Mouse (Mus musculus) layer of hippocampus, postnatal 14 days (tissue): ENCODE data around the gene Ccdc141. TPM values are rescaled to one million over a fixed set of nuclear protein-coding genes. Genes with fewer than 3 reads are reported as not detected.

ENCODE experiments used
- DNase-seq, 2 experiments: peaks; one replicate each; pipeline ENCODE4 v3.0.0; 2021 to 2022; ENCODE audit warnings: low spot score in 2 of 2, mixed read lengths in 1 of 2
- total RNA-seq, 2 experiments: library from RNA; stranded (reverse); gene quantifications; 2 replicates each; pipeline ENCODE4 v1.2.3; 2021

Gene Ccdc141
- total RNA-seq, 2 experiments from 2014 or later: 41.1 to 43.3 TPM

DNA sequence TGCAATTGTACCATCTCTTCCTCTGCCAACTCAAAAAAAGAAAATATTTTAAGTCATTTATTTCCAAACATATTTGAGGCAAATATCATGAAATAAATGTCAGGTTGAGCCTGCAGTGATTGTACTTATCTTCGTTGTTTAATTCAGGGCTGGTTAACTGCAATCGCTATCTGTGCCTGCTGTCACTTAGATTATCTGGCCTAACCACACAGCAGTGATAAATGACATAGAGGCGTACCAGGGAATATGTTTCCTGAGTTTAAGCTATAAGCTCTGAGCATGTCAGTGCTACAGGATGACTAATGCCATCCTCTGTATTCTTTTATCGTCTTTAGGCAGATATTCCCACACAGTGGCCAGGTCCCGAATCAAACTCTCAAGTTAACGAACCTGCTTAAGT, 31.6 kb downstream of the Ccdc141 start:
- no peak for DNase-seq

DNA sequence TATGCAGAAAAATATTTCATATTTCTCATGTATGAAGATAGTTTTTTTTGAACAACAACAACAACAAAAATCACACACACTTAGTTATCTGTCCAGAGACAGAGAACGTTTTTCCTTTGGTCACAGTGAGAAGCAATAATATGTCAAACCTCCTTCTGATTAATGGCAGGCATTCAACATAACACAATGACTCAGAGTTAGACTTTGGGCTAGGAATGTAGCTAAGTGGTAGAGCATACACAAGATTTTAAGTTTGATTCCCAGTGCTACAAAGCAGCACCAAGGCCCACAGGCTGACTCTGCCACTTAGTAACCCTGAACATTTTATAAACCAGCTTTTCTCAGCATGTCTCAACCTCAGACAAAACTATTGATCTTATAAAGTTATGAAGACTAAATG, 35.5 kb downstream of the Ccdc141 start:
- DNase-seq: no peak

DNA sequence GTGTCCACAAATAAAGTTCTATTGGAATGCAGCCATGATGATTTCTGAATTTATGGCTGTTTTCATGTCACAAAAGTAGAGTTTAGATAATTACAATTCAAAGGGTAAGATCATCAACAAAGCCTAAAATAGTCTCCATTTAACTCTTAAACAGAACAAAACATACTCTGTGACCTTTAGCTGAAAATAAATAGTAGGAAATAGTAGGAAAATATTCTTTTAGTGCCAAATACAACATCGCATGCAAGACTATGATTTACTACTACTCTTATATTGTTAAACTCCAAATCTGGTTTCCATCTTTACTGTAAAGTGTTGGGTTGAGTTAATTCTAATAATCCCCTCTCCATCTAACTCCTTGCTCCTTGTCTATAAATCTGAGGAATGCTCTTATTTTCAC, 37.0 kb downstream of the Ccdc141 start:
- DNase-seq: no peak

DNA sequence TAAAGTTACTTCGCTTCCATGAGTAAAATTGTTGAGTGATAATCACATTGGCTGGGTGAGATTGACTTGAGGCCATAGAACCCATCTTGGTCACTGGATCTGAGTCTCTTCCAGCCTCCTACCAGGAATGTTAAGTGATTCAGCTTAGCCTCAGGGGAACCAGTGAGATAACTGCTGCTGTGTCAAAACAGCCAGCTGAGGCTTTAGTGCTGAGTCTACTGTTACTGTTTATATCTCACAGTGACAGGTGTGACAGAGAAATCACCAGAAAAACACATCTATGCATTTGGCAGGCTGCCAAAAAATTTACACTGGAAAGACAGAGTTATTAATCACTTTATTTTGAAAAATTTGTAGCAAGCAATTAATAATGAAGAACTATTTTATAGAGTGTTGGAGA, 43.5 kb downstream of the Ccdc141 start:
- DNase-seq: no peak

DNA sequence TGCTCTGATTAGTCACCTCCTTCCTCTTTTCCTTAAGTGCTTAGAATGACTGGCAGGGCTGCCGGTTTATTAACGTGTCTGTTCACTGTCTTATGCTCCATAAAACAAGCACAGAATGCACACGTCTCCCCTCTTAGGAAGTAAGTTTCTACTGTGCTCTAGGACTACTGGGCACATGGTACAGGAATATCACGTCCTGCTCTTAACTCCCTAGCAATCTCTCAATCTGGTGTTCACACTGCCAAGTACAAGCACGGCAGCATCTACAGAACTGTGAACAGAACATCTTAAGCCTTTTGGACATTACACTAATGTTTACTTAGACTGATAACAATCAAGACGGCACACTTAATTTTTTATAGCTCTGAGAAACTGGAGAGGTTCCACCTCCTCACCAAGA, 52.3 kb downstream of the Ccdc141 start:
- no peak for DNase-seq

DNA sequence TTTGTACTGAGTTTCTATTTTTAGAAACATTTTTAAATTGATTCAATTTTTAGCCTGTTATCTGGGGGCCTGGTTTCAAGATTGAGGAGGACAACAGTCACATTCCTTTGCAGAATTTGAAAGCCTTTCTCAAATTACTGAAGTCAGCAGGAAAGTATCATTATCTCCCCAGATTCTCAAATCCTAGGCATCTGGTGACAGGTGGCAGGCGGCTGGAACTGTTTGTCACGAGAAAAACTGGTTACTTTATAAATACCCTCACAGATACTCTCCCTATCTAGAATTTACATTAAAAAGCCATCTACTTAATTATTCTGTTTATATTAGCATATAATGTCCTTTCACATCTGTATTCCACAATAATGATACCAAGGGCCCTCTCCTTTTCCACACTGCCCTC, 56.1 kb downstream of the Ccdc141 start:
- DNase-seq: no peak

DNA sequence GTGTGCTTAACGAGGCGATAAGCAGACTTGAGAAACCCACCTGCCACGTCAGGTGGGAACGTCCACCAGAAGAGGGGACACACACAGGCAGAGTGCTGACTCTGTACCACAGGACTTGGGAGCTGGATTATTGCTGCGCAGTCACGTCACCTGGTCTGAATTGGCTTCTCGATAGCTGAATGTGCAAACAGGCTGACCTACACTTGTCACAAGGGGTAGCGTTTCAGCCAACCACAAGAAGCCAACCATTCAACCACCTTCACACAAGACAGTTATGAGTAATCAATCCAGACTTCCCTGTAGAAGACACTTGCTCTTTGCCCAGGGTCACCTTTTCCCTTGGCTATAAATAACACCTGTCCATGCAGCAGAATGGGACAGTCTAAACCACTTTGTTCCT, 56.6 kb downstream of the Ccdc141 start:
- DNase-seq: no peak

DNA sequence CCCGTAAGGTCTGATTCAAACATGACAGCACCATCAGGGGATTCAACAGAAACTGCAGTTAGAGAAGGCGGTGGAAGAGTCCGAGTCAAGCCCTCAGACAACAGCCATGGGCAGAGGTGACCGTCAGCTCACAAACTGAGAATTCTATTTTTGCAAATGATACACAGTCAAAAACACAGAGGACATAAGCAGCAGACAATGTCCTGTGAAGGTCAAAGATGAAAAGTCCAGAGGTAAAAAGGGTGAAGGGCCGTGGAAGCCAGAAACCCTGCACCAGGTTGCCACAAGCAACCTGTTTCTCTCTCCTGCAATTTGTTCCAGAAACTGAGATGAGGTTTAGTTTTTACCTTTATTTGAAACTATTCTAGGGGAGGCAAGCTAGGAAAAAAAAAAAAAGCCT, 57.4 kb downstream of the Ccdc141 start:
- DNase-seq: no peak

DNA sequence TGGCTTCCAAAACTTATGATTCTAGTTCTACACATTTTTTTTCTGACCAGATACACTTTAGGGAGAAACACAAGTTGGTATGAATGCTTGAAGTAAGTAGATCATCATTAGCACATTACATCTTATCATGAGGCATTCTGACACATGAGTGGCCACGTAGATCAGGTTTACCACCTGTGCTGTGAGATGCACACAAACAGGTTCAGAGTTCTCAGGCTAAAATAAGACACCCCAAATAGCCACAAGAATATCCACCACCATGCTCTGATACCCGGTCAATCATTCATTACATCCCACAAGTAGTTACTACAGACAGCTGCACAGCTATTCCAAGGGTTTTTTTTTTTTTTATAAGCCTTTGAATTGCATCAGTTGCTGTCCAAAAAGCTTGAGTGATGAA, 59.3 kb downstream of the Ccdc141 start:
- no peak for DNase-seq

DNA sequence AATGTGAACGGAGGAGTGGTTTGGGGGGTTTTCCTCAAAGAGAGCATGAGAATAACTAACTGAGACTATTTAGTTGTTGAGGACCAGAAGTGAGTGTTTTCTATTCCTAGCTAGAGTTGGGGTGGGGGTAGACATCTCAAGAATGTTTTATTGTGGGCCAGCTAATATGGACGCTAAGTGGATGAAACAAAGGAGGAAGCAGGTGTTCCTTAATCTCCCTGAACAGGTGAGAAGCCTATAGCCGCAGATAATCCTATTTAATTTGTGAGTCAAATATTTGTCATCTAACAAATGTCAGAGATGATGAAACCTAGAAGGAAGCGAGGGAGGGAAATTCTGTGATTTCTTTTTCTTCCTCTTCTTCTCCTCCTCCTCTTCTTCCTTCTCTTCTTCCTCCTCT, 60.1 kb downstream of the Ccdc141 start:
- DNase-seq: no peak

DNA sequence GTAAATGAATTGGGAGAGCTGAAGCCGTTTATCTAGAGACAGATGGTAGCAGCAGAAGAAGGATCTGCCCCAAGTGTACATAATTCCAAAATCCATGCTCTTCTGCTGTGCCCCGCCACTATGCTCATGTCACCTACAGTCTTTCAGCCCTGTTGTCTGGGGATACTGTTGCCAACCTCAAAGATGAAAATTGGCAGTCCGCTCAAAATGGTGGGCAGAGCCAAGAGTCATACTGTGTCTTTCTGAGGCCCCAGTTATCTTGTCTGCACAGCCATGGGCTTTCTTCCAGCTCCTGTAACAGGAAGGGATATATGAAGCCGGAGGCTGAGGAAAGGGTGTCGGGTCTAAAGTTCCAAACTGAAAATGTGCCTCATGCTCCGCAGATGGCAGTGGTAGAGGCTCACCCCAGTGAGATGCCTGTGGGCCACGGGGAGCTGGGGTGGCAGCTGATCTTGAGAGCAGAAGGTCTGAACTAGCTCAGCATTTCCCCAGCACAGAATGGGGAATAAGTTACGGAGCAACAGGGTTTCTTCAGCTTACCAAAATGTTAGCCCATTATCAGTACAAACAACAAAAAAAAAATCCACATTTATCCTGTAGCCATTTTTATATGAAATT, 60.8 kb downstream of the Ccdc141 start:
- peak; percentile 43 to 76 for DNase-seq

DNA sequence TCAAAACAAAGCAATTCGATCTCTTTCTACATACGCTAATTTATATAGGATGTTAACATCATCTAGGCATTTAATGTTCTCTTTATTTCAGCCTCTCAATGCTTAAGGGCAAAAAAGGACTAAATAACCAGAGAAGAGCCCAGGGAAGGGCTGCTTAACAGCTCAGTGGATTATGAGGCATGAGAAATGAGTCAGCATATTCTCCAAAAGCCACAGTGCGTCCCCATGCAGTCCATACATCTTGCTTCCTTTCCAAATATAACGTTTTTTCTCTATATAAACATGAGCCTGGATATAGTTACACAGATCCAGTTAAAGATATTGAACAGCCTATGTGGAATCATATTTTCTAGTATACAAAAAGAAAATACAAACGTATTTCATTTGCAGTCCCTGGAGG, 61.9 kb downstream of the Ccdc141 start:
- DNase-seq: no peak

DNA sequence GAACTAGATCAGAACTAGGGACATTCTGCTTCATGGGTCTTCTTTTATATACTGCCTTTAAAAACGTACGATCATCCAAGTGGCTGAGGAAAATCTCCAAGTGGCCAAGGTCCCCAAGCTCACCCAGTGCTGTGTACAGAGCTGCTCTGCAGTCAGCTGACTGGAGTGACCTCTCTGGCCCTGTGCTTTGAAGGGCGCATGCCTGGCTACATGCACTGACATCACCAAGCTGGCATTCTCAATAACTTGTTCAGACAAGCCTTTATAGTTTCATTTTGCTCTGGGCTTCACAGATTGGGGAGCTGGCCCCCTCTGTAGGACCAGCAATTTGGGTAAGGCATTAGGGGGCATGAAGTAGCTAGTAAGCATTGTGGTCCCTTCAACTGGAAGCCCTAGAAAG, 64.3 kb downstream of the Ccdc141 start:
- no peak for DNase-seq

DNA sequence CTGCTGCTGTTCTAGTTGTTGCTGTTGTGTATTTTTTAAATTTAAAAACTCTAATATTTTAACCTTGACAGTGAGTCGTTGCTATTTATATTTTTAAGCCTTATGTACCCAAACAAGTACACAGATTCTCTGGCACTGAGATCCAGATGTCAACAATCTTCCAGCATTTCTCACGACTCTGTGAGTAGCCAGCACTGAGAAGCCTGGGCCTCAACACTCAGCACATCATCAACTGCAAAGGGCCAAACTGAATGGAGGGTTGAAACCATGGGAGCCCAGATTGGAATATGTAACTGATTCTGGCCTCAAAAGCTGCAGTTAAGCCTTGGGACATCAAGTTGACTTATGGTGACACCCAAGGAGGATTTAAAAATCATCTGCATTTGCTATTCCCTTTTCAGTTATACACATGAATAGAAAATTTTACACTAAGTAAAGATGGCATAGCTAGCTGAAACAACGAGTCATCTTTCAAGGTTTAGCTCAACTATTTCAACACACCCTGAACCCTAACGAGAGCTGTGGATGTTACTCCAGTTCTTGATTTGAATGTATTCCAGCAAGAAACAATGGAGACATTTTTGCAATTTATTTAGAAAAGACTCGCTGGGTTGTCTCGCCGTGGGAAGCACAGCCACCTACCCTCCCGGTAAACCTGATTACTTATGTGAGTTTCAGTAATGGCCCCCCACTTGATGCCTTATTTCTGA, 65.3 kb downstream of the Ccdc141 start:
- DNase-seq: no peak

DNA sequence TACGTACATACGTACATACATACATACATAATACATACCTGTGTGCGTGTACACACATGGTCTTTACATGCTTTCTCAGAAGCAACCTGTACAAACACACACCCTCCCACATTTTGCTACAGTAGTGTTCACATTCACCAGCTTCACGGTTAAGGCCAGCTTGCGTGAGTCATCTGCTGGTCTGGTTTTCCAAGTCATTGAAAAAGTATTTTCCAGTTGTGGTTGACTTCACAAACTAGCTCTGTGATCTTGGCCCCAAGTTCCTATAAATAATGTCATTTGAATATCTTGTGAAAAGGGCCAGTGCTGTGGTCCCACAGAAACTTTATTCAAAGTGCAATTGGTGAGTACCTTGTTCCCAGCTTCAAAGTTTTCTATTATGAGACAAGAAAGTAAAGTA, 67.9 kb downstream of the Ccdc141 start:
- no peak for DNase-seq

DNA sequence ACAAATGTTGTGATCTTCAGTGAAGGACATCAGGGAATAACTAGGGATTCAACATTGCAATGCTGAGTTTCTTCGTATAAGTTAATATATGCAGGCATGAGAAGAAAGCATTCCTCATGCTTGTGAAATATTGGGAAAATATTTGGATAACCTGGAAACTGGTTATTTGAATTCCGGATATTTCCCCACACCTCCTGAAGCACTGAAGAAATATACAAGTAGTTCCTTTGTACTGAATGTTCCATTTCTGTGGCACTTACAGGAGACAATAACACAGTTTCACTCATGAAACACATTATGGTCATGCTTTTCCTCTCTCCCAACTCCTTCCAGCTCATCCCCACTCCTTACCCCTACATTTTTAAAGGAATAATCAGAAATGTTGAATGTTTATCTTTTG, 70.6 kb downstream of the Ccdc141 start:
- DNase-seq: no peak

DNA sequence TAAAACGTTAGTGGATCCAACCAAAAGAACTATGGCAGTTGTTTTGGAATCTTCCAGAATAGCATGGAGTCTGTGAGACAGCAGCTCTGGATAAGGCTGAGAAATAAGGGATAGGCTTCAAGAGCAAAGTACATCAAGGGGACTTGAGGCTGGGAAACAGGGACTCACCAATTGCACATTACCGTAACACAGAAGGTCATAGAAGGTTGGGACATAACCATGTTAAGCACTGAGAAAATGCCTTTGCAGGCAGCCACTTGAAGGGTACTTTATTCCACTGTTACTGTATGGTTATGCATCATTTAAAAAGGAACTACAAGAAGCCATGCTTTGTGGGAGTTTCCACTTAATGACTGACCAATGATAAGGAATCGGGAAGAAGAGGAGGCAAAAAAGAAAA, 71.7 kb downstream of the Ccdc141 start:
- DNase-seq: no peak

DNA sequence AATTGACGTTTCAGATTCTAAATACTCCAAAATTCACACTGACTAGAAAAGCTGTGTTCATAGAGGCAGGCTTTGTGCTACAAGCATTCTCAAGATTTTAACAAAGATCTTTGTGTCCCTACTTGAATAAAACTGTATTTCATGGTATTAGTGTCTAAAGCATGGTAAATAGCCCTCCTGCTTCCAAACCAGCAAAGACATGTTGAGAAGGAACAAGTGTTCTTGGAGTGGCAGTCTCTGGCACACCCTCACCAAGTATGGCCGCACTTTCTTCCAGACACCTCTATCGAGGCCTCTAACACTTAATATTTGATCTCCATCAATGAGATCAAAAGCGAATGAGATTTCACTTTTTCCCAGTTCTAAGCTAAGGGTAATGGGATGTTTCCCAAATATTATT, 78.7 kb downstream of the Ccdc141 start:
- no peak for DNase-seq

DNA sequence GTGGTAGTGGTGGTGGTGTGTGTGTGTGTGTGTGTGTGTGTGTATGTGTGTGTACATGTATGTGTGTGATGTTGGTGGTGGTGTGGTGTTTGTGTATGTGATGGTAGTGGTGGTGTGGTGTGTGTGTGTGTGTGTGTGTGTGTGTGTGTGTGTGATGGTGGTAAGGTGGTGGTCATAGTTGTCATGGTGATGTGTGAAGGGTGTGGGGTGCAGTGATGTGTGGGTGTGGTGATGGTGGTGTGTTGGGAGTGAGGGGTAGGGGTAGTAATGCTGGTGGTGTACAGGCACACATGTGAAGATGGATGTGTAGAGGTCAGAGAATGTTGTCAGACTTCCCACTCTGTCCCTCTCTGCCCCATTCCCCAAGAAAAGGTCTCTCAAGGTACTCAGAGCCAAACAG, 85.1 kb downstream of the Ccdc141 start:
- DNase-seq: no peak

DNA sequence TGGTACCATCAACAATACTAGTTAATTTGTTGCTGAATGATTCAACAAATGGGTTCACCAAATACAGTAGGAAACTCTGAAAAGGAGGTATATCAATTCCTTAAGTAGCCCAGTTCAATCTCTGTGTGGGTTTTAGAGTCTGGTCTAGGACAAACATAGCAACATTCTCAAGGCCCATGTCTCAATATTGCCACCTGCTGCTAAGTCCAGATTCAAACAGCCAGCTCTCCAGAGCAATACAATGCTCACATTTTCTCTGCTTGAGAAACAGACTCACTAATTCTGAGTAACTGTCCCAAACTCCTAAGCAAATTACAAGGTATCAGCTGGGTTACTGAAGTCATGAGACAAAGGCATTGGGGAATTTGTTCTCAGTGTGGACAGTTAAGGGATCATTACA, 85.8 kb downstream of the Ccdc141 start:
- no peak for DNase-seq

DNA sequence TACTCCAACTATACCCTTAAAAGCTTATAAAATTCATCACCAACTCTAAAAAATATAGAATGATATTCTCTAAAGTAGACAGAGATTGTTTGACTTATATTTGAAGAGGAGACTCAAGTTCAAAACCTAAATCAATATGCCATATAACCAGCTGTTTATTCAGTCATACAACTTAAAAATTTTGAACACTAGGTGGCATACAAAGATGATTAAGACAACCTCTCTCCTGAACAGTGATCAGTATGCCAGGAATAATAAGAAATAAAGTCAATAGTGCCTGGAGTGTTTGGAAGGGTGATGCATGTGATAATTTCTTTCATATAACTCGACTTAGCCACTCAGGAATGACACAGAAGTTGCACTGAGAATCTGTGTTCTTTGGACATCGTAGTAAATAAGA, 89.3 kb downstream of the Ccdc141 start:
- DNase-seq: no peak

DNA sequence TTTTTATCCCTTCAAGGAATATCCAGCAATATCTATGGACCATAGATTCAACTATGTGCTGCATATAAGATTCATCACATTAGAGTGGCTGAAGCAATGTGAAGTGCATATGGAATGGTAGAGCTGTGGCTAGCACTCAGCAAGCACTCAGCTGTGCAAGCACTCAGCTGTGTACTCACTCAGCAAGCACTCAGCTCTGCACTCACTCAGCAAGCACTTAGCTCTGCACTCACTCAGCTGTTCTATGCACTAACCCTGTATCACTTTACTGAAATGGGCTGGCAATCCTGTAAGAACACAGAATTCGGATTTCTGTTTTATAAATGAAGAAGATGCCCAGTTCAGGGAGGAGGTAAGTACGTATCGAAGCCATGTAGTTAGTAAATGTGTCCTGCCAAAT, 89.8 kb downstream of the Ccdc141 start:
- no peak for DNase-seq

DNA sequence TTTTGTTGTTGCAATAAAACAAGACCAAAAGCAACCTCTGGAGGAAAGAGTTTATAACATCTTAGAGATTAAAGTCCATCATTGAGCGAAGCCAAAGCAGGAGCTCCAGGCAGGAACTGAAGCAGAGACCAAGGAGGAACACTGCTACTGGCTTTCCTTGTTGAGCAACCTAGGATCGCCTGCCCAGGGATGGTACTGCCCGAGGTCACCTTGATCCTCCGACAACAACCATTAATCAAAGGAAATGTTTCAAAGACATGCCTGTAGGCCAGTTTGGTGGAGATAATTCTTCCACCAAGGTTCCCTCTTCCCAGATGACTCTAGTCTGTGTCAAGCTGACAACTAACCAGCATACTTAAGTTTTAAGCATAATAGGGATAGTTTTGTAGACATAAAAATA, 91.7 kb downstream of the Ccdc141 start:
- no peak for DNase-seq
